Mouse (Mus musculus) erythroblast, embryonic 14.5 days (primary cell): ENCODE measurements around the gene Gm10309. TPM values are rescaled to one million over a fixed set of nuclear protein-coding genes. Genes with fewer than 3 reads are reported as not detected.

Experiments used
- H3K27me3 ChIP-seq: 2 replicates; pipeline ENCODE4 v1.6.1; 2012; ENCODE audit warnings: inconsistent platforms; ENCODE audit not compliant: control insufficient read depth
- H3K36me3 ChIP-seq: 2 replicates; pipeline ENCODE4 v1.6.1; 2012; ENCODE audit warnings: mild to moderate bottlenecking, inconsistent platforms; ENCODE audit not compliant: control insufficient read depth
- H3K4me1 ChIP-seq: 2 replicates; pipeline ENCODE4 v1.6.1; 2012; ENCODE audit warnings: inconsistent platforms; ENCODE audit not compliant: control insufficient read depth
- H3K4me3 ChIP-seq: replicated peaks from 2 replicates; pipeline ENCODE3; 2012; ENCODE audit warnings: moderate library complexity, mild to moderate bottlenecking, inconsistent platforms
- H3K9me3 ChIP-seq: 2 replicates; pipeline ENCODE4 v1.6.1; 2012; ENCODE audit warnings: low read length, inconsistent platforms, mixed read lengths; ENCODE audit not compliant: control insufficient read depth
- GATA1 ChIP-seq: IDR thresholded peaks from 2 replicates; pipeline ENCODE4 v1.6.1; 2012; ENCODE audit warnings: low read length, inconsistent platforms, mixed read lengths
- TAL1 ChIP-seq: IDR thresholded peaks from 3 replicates; pipeline ENCODE4 v1.6.1; 2012; ENCODE audit warnings: low read length, inconsistent platforms, mixed read lengths
- polyA plus RNA-seq: library from polyadenylated mRNA; stranded (reverse); fragments of >175 nt; gene quantifications from 2 replicates; pipeline ENCODE4 v1.2.3, GENCODE M21; 2012

The Gm10309 gene
- polyA plus RNA-seq, 1 experiment: 0.02 TPM

- TF ChIP-seq GATA1 (no peak), TAL1 (no peak)
- Histone ChIP-seq H3K27me3 (no peaks in the 10 kb centered on the region), H3K9me3 (no peaks in the 10 kb centered on the region), H3K4me1 (no peaks in the 10 kb centered on the region), H3K36me3 (no peaks in the 10 kb centered on the region), H3K4me3 (no peak overlapping the region)
Measured at GRCm38 (mm10) chr17:86531231-86531630, 26.2 kb upstream of the Gm10309 start.

- TF ChIP-seq TAL1: no peak
- no peak for TF ChIP-seq GATA1
- H3K27me3 ChIP-seq: no peaks in the 10 kb centered on the region
Measured at GRCm38 (mm10) chr17:86529411-86529810, 24.4 kb upstream of the Gm10309 start.

GRCm38 (mm10) chr17:86529003-86529402, 24.0 kb upstream of the Gm10309 start:
- Histone ChIP-seq H3K4me3 (no peak overlapping the region), H3K36me3 (no peaks in the 10 kb centered on the region), H3K9me3 (no peaks in the 10 kb centered on the region)

More at GRCm38 (mm10) chr17:86529411-86529810, 24.4 kb upstream of the Gm10309 start:
- Histone ChIP-seq H3K4me1 (no peaks in the 10 kb centered on the region), H3K36me3 (no peaks in the 10 kb centered on the region), H3K9me3 (no peaks in the 10 kb centered on the region), H3K4me3 (no peak overlapping the region)

GRCm38 (mm10) chr17:86527298-86527697, 22.3 kb upstream of the Gm10309 start:
- no peaks in the 10 kb centered on the region for H3K36me3 ChIP-seq
- H3K9me3 ChIP-seq: no peaks in the 10 kb centered on the region
- H3K27me3 ChIP-seq: no peaks in the 10 kb centered on the region
- no peaks in the 10 kb centered on the region for H3K4me1 ChIP-seq
- TF ChIP-seq GATA1 (no peak), TAL1 (no peak)
- no peak overlapping the region for H3K4me3 ChIP-seq

More at GRCm38 (mm10) chr17:86529003-86529402, 24.0 kb upstream of the Gm10309 start:
- TF ChIP-seq GATA1 (no peak), TAL1 (no peak)
- Histone ChIP-seq H3K4me1 (no peaks in the 10 kb centered on the region), H3K27me3 (no peaks in the 10 kb centered on the region)

GRCm38 (mm10) chr17:86526016-86526415, 21.0 kb upstream of the Gm10309 start:
- TF ChIP-seq GATA1 (no peak), TAL1 (no peak)
- H3K4me3 ChIP-seq: no peak overlapping the region
- no peaks in the 10 kb centered on the region for H3K27me3 ChIP-seq
- no peaks in the 10 kb centered on the region for H3K36me3 ChIP-seq
- no peaks in the 10 kb centered on the region for H3K4me1 ChIP-seq
- no peaks in the 10 kb centered on the region for H3K9me3 ChIP-seq

GRCm38 (mm10) chr17:86525075-86525474, 20.0 kb upstream of the Gm10309 start:
- H3K9me3 ChIP-seq: no peaks in the 10 kb centered on the region
- no peaks in the 10 kb centered on the region for H3K36me3 ChIP-seq
- no peaks in the 10 kb centered on the region for H3K27me3 ChIP-seq
- H3K4me3 ChIP-seq: no peak overlapping the region
- no peaks in the 10 kb centered on the region for H3K4me1 ChIP-seq
- TF ChIP-seq GATA1: no peak
- no peak for TF ChIP-seq TAL1

- Histone ChIP-seq H3K4me3 (no peak overlapping the region), H3K36me3 (no peaks in the 10 kb centered on the region), H3K4me1 (no peaks in the 10 kb centered on the region), H3K9me3 (no peaks in the 10 kb centered on the region), H3K27me3 (no peaks in the 10 kb centered on the region)
- TF ChIP-seq GATA1 (no peak), TAL1 (no peak)
Measured at GRCm38 (mm10) chr17:86523843-86524242, 18.8 kb upstream of the Gm10309 start.

- Histone ChIP-seq H3K27me3 (no peaks in the 10 kb centered on the region), H3K4me1 (no peaks in the 10 kb centered on the region), H3K9me3 (no peaks in the 10 kb centered on the region), H3K4me3 (no peak overlapping the region), H3K36me3 (no peaks in the 10 kb centered on the region)
- no peak for TF ChIP-seq TAL1
- TF ChIP-seq GATA1: no peak
Measured at GRCm38 (mm10) chr17:86523374-86523773, 18.3 kb upstream of the Gm10309 start.

GRCm38 (mm10) chr17:86522649-86523048, 17.6 kb upstream of the Gm10309 start:
- H3K27me3 ChIP-seq: no peaks in the 10 kb centered on the region
- H3K9me3 ChIP-seq: no peaks in the 10 kb centered on the region
- TF ChIP-seq TAL1 (no peak), GATA1 (no peak)
- H3K4me1 ChIP-seq: no peaks in the 10 kb centered on the region
- H3K4me3 ChIP-seq: no peak overlapping the region
- H3K36me3 ChIP-seq: no peaks in the 10 kb centered on the region

- TF ChIP-seq GATA1 (no peak), TAL1 (no peak)
- no peak overlapping the region for H3K4me3 ChIP-seq
Measured at GRCm38 (mm10) chr17:86521252-86521651, 16.2 kb upstream of the Gm10309 start.

GRCm38 (mm10) chr17:86518604-86519003, 13.6 kb upstream of the Gm10309 start:
- Histone ChIP-seq H3K4me3 (no peak overlapping the region), H3K9me3 (no peaks in the 10 kb centered on the region), H3K4me1 (no peaks in the 10 kb centered on the region), H3K36me3 (no peaks in the 10 kb centered on the region), H3K27me3 (no peaks in the 10 kb centered on the region)
- TF ChIP-seq TAL1 (no peak), GATA1 (no peak)

More at GRCm38 (mm10) chr17:86521252-86521651, 16.2 kb upstream of the Gm10309 start:
- no peaks in the 10 kb centered on the region for H3K4me1 ChIP-seq
- no peaks in the 10 kb centered on the region for H3K9me3 ChIP-seq
- no peaks in the 10 kb centered on the region for H3K27me3 ChIP-seq
- no peaks in the 10 kb centered on the region for H3K36me3 ChIP-seq
